Mouse (Mus musculus): Measurements from ENCODE around the gene Naa20.

Gene Naa20

DNA sequence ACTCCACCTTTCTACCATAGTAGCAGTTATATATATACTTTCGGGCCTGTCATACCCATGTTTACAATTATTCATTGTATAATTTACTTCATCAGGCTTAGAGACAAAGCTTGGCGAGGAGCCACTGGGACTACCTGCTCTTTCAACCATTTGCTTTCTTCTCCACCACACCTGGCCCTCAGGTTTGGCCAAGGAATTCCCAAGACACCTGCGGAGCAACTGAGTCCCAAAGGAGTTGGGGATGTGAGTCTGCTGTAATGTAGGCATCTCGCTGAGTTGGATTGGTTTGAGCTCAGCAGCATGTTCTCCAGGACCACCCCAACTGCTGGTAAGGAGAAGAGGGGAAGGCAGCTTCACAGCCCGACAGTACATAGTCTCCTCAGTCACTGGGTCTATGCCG lies at the start of gene Naa20:
Gene Naa20 (plus strand): TSS at position 239 of the 400 bp plus-strand sequence.
- no peak for DNase-seq

- DNase-seq, result no peak
Measured at GRCm38 (mm10) chr2:145855831-145856230, 46.1 kb upstream of the Naa20 start.

- no peak for DNase-seq
Measured at GRCm38 (mm10) chr2:145857864-145858263, 44.0 kb upstream of the Naa20 start.

DNA sequence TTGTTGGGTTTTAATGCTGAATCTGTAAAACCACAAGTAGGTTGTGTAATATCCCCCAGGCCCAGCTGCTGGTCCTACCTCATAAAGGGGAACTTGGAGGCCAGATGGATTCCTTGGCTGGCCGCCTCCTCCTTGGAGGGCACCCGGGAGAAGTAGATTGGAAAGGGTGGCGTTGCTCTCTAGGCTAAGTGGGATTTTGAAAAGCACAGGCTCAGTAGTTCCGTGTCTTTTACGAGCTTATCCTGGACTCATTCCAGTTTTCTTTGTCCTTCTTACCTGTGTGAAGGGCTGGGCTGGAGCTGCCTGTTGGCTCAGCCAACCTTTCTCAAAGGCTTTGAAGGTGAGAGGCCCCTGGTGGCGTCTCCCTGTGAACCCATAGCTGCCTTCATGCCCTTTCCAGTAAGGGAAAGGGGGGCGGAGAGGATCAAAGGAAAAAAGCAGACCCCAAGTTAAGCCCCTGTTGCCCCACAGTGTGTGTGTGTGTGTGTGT lies 42.4 kb upstream of the Naa20 start:
- DNase-seq, result no peak

DNA sequence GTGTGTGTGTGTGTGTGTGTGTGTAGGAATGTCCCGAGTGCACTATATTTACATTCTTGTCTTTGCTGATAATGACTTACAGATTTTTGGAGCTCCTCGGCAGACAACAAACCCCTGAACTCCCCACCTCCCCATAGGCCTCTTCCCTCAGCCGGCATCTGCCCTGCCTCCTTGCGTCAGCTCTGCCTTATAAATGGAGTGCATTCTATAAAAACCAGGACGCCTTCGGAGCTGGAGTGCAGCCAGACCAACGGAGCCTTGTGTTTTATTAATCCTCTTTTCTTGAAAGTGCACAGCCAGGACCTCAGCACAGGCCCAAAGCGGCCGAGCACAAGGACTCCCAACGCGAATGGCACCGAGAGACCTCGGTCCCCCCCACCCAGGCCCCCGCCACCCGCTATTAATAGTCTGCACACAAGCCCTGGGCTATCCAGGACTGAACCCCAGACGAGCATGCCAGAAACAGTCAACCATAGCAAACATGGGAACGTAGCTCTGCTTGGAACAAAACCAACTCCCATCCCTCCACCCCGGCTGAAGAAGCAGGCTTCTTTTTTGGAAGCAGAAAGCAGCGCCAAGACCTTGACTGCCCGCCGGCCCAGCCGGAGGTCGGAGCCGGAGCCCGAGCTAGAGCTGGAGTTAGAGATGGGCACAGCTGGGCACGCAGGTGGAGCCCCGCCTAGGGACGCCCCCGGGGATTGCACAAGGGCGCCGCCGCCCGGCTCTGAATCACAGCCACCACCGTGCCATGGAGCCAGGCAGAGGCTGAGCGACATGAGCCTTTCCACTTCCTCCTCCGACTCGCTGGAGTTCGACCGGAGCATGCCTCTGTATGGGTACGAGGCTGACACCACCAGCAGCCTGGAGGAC lies 41.7 kb upstream of the Naa20 start:
- DNase-seq, result peak; percentile 55

- DNase-seq, result no peak
Measured at GRCm38 (mm10) chr2:145861193-145862123, 40.4 kb upstream of the Naa20 start.

- DNase-seq, result no peak
Measured at GRCm38 (mm10) chr2:145862206-145862817, 39.6 kb upstream of the Naa20 start.

- no peak for DNase-seq
Measured at GRCm38 (mm10) chr2:145865344-145865743, 36.6 kb upstream of the Naa20 start.

- DNase-seq, result no peak
Measured at GRCm38 (mm10) chr2:145866238-145866637, 35.7 kb upstream of the Naa20 start.

- DNase-seq, result no peak
Measured at GRCm38 (mm10) chr2:145866695-145867449, 35.0 kb upstream of the Naa20 start.

- DNase-seq, result no peak
Measured at GRCm38 (mm10) chr2:145871308-145871707, 30.6 kb upstream of the Naa20 start.

GRCm38 (mm10) chr2:145872099-145872498 lies 29.8 kb upstream of the Naa20 start:
- DNase-seq, result no peak

DNA sequence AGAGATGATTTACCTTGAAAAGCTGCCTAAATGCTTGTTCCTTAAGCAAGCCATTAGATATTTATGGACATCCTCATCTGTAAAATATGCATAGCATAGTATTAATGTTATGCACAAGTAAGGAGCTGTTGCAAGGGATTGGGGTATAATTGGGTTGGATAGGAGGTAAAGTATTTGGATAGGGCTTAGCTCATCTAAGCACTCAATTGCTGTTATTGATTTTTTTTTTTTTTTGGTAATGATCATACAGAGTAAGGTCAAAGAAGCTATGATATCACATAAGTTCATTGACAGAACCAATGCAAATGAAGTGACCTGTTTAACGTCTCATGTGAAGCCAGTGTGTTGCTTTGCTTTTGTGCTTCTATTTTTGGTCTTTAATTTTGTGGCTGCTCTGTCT lies 27.9 kb upstream of the Naa20 start:
- DNase-seq, result no peak

DNA sequence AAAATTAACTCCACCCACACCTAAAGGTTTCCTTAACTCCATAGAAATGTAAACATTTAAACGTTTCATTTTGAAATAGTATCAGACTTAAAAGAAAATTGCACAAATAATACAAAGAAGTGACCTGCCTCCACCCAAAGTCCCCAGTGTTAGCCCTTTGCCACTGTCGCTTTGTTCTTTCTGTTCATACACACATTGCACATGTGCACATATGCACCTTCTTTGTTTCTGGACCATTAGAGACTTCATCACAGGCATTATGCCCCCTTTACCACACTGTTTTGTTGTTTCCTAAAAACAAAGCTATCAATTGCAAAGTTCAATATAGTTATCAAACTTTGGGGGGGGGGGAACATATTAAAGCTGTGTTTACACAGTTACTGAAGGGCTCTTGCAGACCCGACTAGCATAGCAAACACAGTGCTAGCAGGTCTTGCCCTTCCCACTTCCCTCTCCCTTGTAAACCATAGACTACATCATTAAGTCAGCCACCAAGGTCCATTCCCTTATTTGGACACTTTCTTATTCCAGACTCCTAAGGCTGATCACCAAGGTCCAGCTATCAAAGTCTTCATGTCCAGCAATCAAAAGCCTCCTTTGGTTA lies 26.9 kb upstream of the Naa20 start:
- DNase-seq, result no peak

GRCm38 (mm10) chr2:145877191-145877590 lies 24.7 kb upstream of the Naa20 start:
- DNase-seq, result no peak

- DNase-seq, result no peak
Measured at GRCm38 (mm10) chr2:145880887-145881747, 20.8 kb upstream of the Naa20 start.

GRCm38 (mm10) chr2:145881932-145882331 lies 20.0 kb upstream of the Naa20 start:
- DNase-seq, result no peak

DNA sequence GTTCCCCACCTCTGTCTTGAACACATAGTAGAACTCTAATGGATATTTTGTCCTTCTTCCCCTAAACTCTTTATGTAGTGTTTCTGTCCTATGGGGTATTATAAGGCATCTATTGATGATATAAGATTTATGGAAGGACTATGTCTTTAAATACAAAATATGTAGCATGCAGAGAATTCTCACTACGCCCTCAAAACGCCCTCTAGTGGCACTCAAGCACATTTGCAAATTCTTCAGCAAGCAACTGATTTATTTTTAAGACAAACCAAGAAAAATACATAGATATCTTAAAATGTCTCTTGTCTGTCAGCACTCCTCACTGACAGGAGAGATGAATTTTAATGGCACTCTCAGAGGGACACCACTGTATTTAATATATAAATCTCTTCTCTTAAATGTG lies 19.5 kb upstream of the Naa20 start:
- DNase-seq, result no peak

GRCm38 (mm10) chr2:145884036-145884912 lies 17.6 kb upstream of the Naa20 start:
- DNase-seq, result no peak

Data from thymus, postnatal 14 days (tissue).